Mouse (Mus musculus) ES-E14 (cell line): ENCODE results near the gene Gdf11. TPM values are rescaled to one million over a fixed set of nuclear protein-coding genes. Genes with fewer than 3 reads are reported as not detected.

Source experiments
- DNase-seq: peaks from one replicate; pipeline ENCODE4 v3.0.0-alpha.2; 2013; ENCODE audit warnings: low read depth, low spot score
- H3K27ac ChIP-seq: 2 replicates; pipeline ENCODE4 v1.5.1; 2012; ENCODE audit warnings: low read depth, mild to moderate bottlenecking, low read length, moderate library complexity, mixed read lengths; ENCODE audit not compliant: poor library complexity, insufficient read depth, severe bottlenecking
- H3K36me3 ChIP-seq: 2 replicates; pipeline ENCODE4 v1.6.1; 2012; ENCODE audit warnings: mild to moderate bottlenecking, low read length, moderate library complexity, mixed read lengths; ENCODE audit not compliant: control insufficient read depth, poor library complexity, insufficient read depth, severe bottlenecking
- H3K4me1 ChIP-seq, 2 experiments: fragments of 150-350 bp in 1 of 2; sonication (generic) in 1 of 2; 2 replicates each; pipeline ENCODE4 v1.6.1; 2012; ENCODE audit warnings: low read length in 2 of 2, mild to moderate bottlenecking in 1 of 2, mixed read lengths in 1 of 2; ENCODE audit not compliant: control insufficient read depth in 2 of 2, insufficient read depth in 2 of 2, poor library complexity in 1 of 2
- H3K4me3 ChIP-seq, 2 experiments: fragments of 150-350 bp in 1 of 2; sonication (generic) in 1 of 2; 2 replicates each; pipeline ENCODE4 v1.5.1; 2012; ENCODE audit warnings: low read length in 2 of 2, low read depth in 1 of 2, mild to moderate bottlenecking in 1 of 2, mixed read lengths in 1 of 2; ENCODE audit not compliant: insufficient read depth in 1 of 2, poor library complexity in 1 of 2, severe bottlenecking in 1 of 2
- H3K9ac ChIP-seq: 2 replicates; pipeline ENCODE4 v1.6.1; 2012; ENCODE audit warnings: low read depth, mild to moderate bottlenecking, low read length, mixed read lengths; ENCODE audit not compliant: poor library complexity, insufficient read depth, severe bottlenecking
- H3K9me3 ChIP-seq: fragments of 150-350 bp; sonication (generic); 2 replicates; pipeline ENCODE4 v1.6.1; 2012; ENCODE audit warnings: low read depth, mild to moderate bottlenecking, low read length; ENCODE audit not compliant: control insufficient read depth, insufficient read depth
- CHD2 ChIP-seq: IDR thresholded peaks from 2 replicates; pipeline ENCODE4 v1.6.1; 2014; ENCODE audit warnings: mild to moderate bottlenecking, low read depth, low read length, inconsistent platforms
- HCFC1 ChIP-seq: IDR thresholded peaks from 2 replicates; pipeline ENCODE4 v1.6.1; 2012; ENCODE audit warnings: low read length, inconsistent platforms, borderline replicate concordance; ENCODE audit not compliant: insufficient read depth
- MAFK ChIP-seq: IDR thresholded peaks from 2 replicates; pipeline ENCODE4 v1.6.1; 2014; ENCODE audit warnings: mild to moderate bottlenecking, low read depth, low read length, inconsistent platforms; ENCODE audit not compliant: insufficient read depth
- ZC3H11A ChIP-seq: IDR thresholded peaks from 2 replicates; pipeline ENCODE4 v1.6.1; 2012; ENCODE audit warnings: low read depth, mild to moderate bottlenecking, inconsistent platforms, low read length, borderline replicate concordance
- ZNF384 ChIP-seq: IDR thresholded peaks from 2 replicates; pipeline ENCODE4 v1.6.1; 2012; ENCODE audit warnings: low read depth, low read length, inconsistent platforms
- in situ Hi-C, 2 experiments: fragments of 600-800 bp; cut with MboI; formaldehyde crosslinking; loops; one replicate each; pipeline ENCODE4 v1.15.1; 2025; ENCODE audit warnings: low sequenced_read_pairs in 2 of 2, inconsistent platforms in 1 of 2; ENCODE audit not compliant: unreplicated experiment in 2 of 2
- total RNA-seq: library from RNA; depleted of rRNA; stranded (reverse); fragments of 300-350 nt; gene quantifications from 2 replicates; pipeline ENCODE4 v1.2.3, GENCODE M21; 2012

The Gdf11 gene
- total RNA-seq, 1 experiment: 4.6 TPM

DNA sequence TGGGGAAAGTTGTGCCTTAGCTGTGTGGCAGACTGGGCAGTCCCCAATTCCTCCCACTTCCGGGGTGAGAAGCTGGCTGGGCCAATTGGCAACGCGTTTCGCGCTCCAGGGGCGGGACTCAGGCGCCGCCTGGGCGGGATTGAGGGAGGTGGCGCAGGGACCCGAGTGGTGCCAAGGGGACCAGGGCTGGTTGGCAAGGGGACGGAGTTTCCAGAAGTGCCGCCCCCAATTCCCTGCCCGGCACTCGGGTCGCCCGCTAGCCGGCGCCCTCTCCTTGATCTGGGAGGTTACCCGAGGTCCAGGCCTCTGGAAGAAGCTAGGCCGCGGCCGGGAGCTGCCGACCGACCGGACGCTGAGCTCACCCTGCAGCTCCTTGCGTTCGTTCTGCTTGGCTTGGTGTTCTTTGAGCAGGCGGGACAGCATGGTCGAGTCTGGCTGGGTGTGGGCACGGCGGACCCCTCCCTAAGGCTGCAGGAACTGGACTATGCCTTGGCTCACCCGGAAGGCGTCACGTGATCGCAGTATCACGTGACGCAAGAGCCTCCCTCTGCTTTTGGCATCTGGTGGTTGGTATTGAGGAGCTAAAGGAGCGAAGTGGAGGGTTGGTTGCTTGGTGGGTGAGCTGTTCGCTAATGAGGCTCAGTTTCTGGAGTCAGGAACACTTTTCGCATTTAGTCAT lies 31.6 kb upstream of the Gdf11 start:
- peak; percentile 77 for DNase-seq
- H3K27ac ChIP-seq: peak overlapping the region; percentile 69
- in situ Hi-C loops: no loop called here
- H3K4me3 ChIP-seq: peak overlapping the region; percentile 76 to 95
- H3K9ac ChIP-seq: peak overlapping the region; percentile 90
- H3K9me3 ChIP-seq: no peaks in the 10 kb centered on the region
- H3K4me1 ChIP-seq: peaks cover 0 to 17% of the 10 kb centered on the region in 2 experiments; a peak in 2 of 4 replicates
- no peaks in the 10 kb centered on the region; the same call in 1 of the 2 replicates for H3K36me3 ChIP-seq
- TF ChIP-seq ZNF384: no peak
- TF ChIP-seq HCFC1: 0 out of 2 replicates have a peak, but pooled peaks have one; percentile 1

GRCm38 (mm10) chr10:128922822-128923012 lies 31.2 kb upstream of the Gdf11 start, which contains the start of gene Rdh5:
Gene Rdh5 (minus strand): TSS chr10:128922888.
- no peak for TF ChIP-seq HCFC1
- TF ChIP-seq ZC3H11A: no peak
- no peak for TF ChIP-seq ZNF384
- TF ChIP-seq CHD2: no peak
- no peak for TF ChIP-seq MAFK
- peaks cover 0 to 17% of the 10 kb centered on the region in 2 experiments; a peak in 2 of 4 replicates for H3K4me1 ChIP-seq
- H3K9me3 ChIP-seq: no peaks in the 10 kb centered on the region
- H3K36me3 ChIP-seq: peaks cover 2% of the 10 kb centered on the region; the same call in 1 of the 2 replicates
- H3K9ac ChIP-seq: peak within 1 kb of the TSS; percentile 90
- H3K27ac ChIP-seq: peak within 1 kb of the TSS; percentile 69
- in situ Hi-C loops: no loop called here
- H3K4me3 ChIP-seq: peak within 1 kb of the TSS; percentile 76 to 95
- DNase-seq: no peak

DNA sequence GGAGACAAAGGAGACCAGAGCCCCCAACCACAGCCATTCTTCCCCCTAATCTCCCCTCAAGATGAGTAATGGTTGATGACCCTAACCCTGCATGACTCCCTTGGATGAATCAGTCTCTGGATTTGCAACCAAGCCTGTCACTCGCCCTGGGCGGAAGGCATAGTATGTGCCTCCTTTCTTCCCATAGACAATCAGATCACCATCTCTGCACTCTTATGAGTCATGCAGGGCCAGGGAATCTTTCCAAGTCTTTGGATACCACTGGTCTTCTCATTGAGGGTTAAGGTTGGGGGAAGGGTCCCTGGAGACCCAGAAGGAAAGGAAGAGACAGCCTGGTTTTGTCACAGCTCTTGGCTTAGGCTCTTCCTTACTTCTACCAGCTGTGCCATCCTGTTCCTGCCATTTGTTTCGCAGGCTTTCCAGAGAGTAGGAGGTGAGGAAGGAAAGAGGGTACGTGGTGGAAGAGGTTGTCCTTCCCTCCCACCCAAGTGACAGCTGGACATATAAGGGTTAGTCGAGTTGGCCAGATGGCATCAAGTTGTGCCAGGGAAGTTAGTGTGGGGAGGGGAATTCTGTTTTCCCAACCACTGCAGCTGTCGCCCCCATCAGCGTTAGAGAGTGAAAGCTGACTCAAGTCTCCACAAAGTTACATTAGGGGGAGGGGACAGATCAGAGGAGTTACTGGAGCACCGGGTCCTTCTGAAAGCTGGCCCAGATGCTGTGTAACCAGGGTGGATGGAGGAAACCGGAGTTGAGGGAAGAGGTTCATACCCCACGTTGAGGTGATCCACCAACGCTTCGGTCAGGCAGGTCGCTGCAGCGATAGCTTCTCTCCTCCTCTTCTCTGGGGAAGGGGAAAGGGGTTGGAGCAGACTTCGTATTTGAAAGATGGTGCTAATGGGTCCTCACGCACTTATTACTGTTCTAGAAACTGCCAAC lies 30.6 kb upstream of the Gdf11 start:
- Histone ChIP-seq H3K36me3 (peaks cover 8% of the 10 kb centered on the region; the same call in 1 of the 2 replicates), H3K9ac (peak overlapping the region; percentile 59; the same call in 1 of the 2 replicates), H3K27ac (no peak overlapping the region), H3K9me3 (no peaks in the 10 kb centered on the region), H3K4me3 (peak overlapping the region; percentile 76 to 95), H3K4me1 (peaks cover 0 to 17% of the 10 kb centered on the region in 2 experiments; a peak in 2 of 4 replicates)
- TF ChIP-seq ZNF384: no peak
- no peak for TF ChIP-seq MAFK
- TF ChIP-seq ZC3H11A: no peak
- no peak for TF ChIP-seq CHD2
- TF ChIP-seq HCFC1: no peak
- in situ Hi-C loops: no loop called here
- no peak for DNase-seq

- Histone ChIP-seq H3K4me1 (peaks cover 0 to 17% of the 10 kb centered on the region in 2 experiments; a peak in 2 of 4 replicates), H3K27ac (no peak overlapping the region), H3K9me3 (no peaks in the 10 kb centered on the region), H3K9ac (peak overlapping the region; percentile 13; the same call in 1 of the 2 replicates), H3K4me3 (no peak overlapping the region), H3K36me3 (peaks cover 10% of the 10 kb centered on the region)
- in situ Hi-C loops: no loop called here
- TF ChIP-seq ZNF384 (no peak), HCFC1 (no peak), MAFK (no peak), CHD2 (no peak), ZC3H11A (no peak)
- DNase-seq: no peak
Measured at GRCm38 (mm10) chr10:128921251-128921650, 29.7 kb upstream of the Gdf11 start.
